In genomic region chr15:77912585-77912984, GRCm38 (mm10) we compare ENCODE assay signal across 14 mouse cellular contexts. TPM values are rescaled to one million over a fixed set of nuclear protein-coding genes. Genes with fewer than 3 reads are reported as not detected.
DNase-seq lines count a peak whose midpoint lies in the region; ATAC-seq and TF ChIP-seq lines count a peak whose summit lies in the region.
"Had no signal": no experiment of that assay in that cellular context is flagged by ENCODE, and none has a peak within 500 bp of the region (broad histone marks: within the 10 kb centered on the region; RNA-seq: fewer than 3 reads in every experiment).

No protein-coding gene starts in this region.

- no peak for TF ChIP-seq CTCF in kidney, postnatal 0 days (IDR thresholded peaks at IDR 0.05; ENCODE audit: low read depth)
- TF ChIP-seq CTCF in heart, postnatal 0 days (IDR thresholded peaks at IDR 0.05; ENCODE audit: low read depth): no peak

- peak overlapping the region; percentile 69; the same call in 1 of the 2 replicates for H3K27ac ChIP-seq in kidney, postnatal 0 days
- H3K27ac ChIP-seq in heart, postnatal 0 days (ENCODE audit: low read depth): peak overlapping the region; percentile 65

- no peak overlapping the region for H3K4me3 ChIP-seq in kidney, postnatal 0 days (replicated peaks; ENCODE audit: low read depth, low read length)
- no peak overlapping the region for H3K4me3 ChIP-seq in heart, postnatal 0 days (ENCODE audit: low read depth, low read length)
- H3K4me3 ChIP-seq: myocyte had no signal

- no peak for TF ChIP-seq EP300 in heart, postnatal 0 days (IDR thresholded peaks at IDR 0.05; ENCODE audit: low read depth)

- no peaks in the 10 kb centered on the region for H3K9me3 ChIP-seq in kidney, postnatal 0 days (replicated peaks; ENCODE audit: low read length)
- H3K9me3 ChIP-seq in heart, postnatal 0 days (replicated peaks; ENCODE audit: control insufficient read depth, low read length): no peaks in the 10 kb centered on the region

- peak; percentile 92 for DNase-seq in heart, adult 11 months
- no peak for DNase-seq in heart, postnatal 10 days
- no peak for DNase-seq in kidney, postnatal 0 days (ENCODE audit: low spot score)
- no peak for DNase-seq in kidney, adult 8-10 months
- DNase-seq in ES-CJ7 (ENCODE audit: low read depth, low spot score): peak; percentile 50
- DNase-seq in heart, postnatal 0 days (ENCODE audit: low spot score): no peak
- DNase-seq in neural tube, embryonic 10.5 days (ENCODE audit: extremely low spot score, low spot score): no peak
- DNase-seq in ovary, adult 18-20 months (ENCODE audit: low spot score): no peak
- DNase-seq: cerebellum, adult 2 months; gastrocnemius, postnatal 10 days; layer of hippocampus, postnatal 36 days; lung, postnatal 10 days had no signal

- ATAC-seq in kidney, postnatal 0 days (replicated peaks; ENCODE audit: low FRiP score, low read depth): no peak
- no peak for ATAC-seq in heart, postnatal 0 days (ENCODE audit: insufficient read depth, low read depth)
- ATAC-seq: activated CD4-positive, CD25-positive, alpha-beta regulatory T cell, adult 4 months had no signal

- intact Hi-C loops in heart, postnatal 10 days (cut with DNase I): loop anchor here (5.0 kb wide), 3 partner anchors 55 to 115 kb away; partner anchors contain the start of gene Myh9

- H3K9ac ChIP-seq in kidney, postnatal 0 days (ENCODE audit: low read depth, low read length): 0 out of 2 replicates have a peak overlapping the region, but pooled peaks have one; percentile 13
- no peak overlapping the region; the same call in 1 of the 2 replicates for H3K9ac ChIP-seq in heart, postnatal 0 days (replicated peaks; ENCODE audit: low read depth, low read length)

- 39% methylated on average over 7 of the region's 7 CpGs for WGBS in kidney, postnatal 0 days
- WGBS in heart, postnatal 0 days: 37% methylated on average over 7 of the region's 7 CpGs

- peaks cover 18% of the 10 kb centered on the region; the same call in 1 of the 2 replicates for H3K4me1 ChIP-seq in kidney, postnatal 0 days (replicated peaks; ENCODE audit: insufficient read depth, low read length)
- H3K4me1 ChIP-seq in heart, postnatal 0 days (ENCODE audit: control insufficient read depth, insufficient read depth): peaks cover 9% of the 10 kb centered on the region

- no peak overlapping the region for H3K4me2 ChIP-seq in kidney, postnatal 0 days (ENCODE audit: low read length)
- no peak overlapping the region for H3K4me2 ChIP-seq in heart, postnatal 0 days (ENCODE audit: low read depth, low read length)

- H3K36me3 ChIP-seq in kidney, postnatal 0 days (ENCODE audit: insufficient read depth, low read length): peaks cover 17% of the 10 kb centered on the region; the same call in 1 of the 2 replicates
- H3K36me3 ChIP-seq in heart, postnatal 0 days (replicated peaks; ENCODE audit: control insufficient read depth, insufficient read depth, low read length): peaks cover 31% of the 10 kb centered on the region

- H3K27me3 ChIP-seq in kidney, postnatal 0 days (ENCODE audit: insufficient read depth, low read length): no peaks in the 10 kb centered on the region
- no peaks in the 10 kb centered on the region for H3K27me3 ChIP-seq in heart, postnatal 0 days (ENCODE audit: control insufficient read depth, insufficient read depth, low read length)

RNA-seq across cellular contexts. Expression of gene Txn2, which starts 16.2 kb away (rescaled TPM):
- total RNA-seq in heart, postnatal 10 days (2021): 100 to 1,000 TPM; 200 to 221 TPM
- 245 and 253 TPM in 2 replicates for polyA plus RNA-seq in kidney, postnatal 0 days (2015; fragmentation: Nextera tagmentation; extraction: Ambion mirVana)
- 72.2 and 106 TPM in 2 replicates for total RNA-seq in heart, postnatal 0 days (2014; rRNA removed; ENCODE audit: low replicate concordance)
- polyA plus RNA-seq in heart, postnatal 0 days (2015; fragmentation: Nextera tagmentation; extraction: Ambion mirVana): 317 and 322 TPM in 2 replicates

RNA-seq across cellular contexts. Expression of gene Foxred2, which starts 43.9 kb away (rescaled TPM):
- under 1 TPM; 0.20 to 0.38 TPM for total RNA-seq in heart, postnatal 10 days (2021)
- polyA plus RNA-seq in kidney, postnatal 0 days (2015; fragmentation: Nextera tagmentation; extraction: Ambion mirVana): 3.2 TPM in 2 replicates
- total RNA-seq in heart, postnatal 0 days (2014; rRNA removed; ENCODE audit: low replicate concordance): 1.0 and 1.2 TPM in 2 replicates
- polyA plus RNA-seq in heart, postnatal 0 days (2015; fragmentation: Nextera tagmentation; extraction: Ambion mirVana): 0.12 and 0.16 TPM in 2 replicates

RNA-seq across cellular contexts. Expression of gene Eif3d, which starts 58.0 kb away (rescaled TPM):
- total RNA-seq in heart, postnatal 10 days (2021): 10 to 100 TPM; 91.8 to 94.0 TPM
- polyA plus RNA-seq in kidney, postnatal 0 days (2015; fragmentation: Nextera tagmentation; extraction: Ambion mirVana): 120 and 132 TPM in 2 replicates
- 99.5 and 110 TPM in 2 replicates for total RNA-seq in heart, postnatal 0 days (2014; rRNA removed; ENCODE audit: low replicate concordance)
- 80.0 and 90.6 TPM in 2 replicates for polyA plus RNA-seq in heart, postnatal 0 days (2015; fragmentation: Nextera tagmentation; extraction: Ambion mirVana)

Comparison
In these comparisons a context has a peak if more than half of its experiments do, and no peak if none do; other contexts are left out.
1. DNase-seq: peak in heart, adult 11 months (single experiment) and ES-CJ7 (single experiment); none in heart, postnatal 10 days (0 of 2), kidney, postnatal 0 days (single experiment), kidney, adult 8-10 months (0 of 2), heart, postnatal 0 days (single experiment), neural tube, embryonic 10.5 days (single experiment) and ovary, adult 18-20 months (single experiment).